8 mouse cellular contexts compared by ENCODE assay signal in genomic region chr9:112102155-112102851, GRCm38 (mm10).
DNase-seq lines count a peak whose midpoint lies in the region; ATAC-seq and TF ChIP-seq lines count a peak whose summit lies in the region.

No protein-coding gene starts in this region.

- ATAC-seq in forebrain, embryonic 12.5 days (ENCODE audit: low FRiP score) = peak; percentile 80; the same call in 1 of the 2 replicates
- ATAC-seq in midbrain, postnatal 0 days (ENCODE audit: low FRiP score) = peak; percentile 56
- ATAC-seq in inflammation-experienced regulatory T-cells, adult 6 months = no peak

- peak; percentile 5 for DNase-seq in kidney, postnatal 14 days
- no peak for DNase-seq in kidney, adult 9 months
- DNase-seq in layer of hippocampus, adult 2 months (ENCODE audit: low spot score in 2 of 2) = peak; percentile 80 to 93
- DNase-seq in midbrain, postnatal 0 days (ENCODE audit: low spot score) = peak; percentile 83
- DNase-seq in urinary bladder, postnatal 25 days (ENCODE audit: low spot score) = no peak
- no peak for DNase-seq in gastrocnemius, postnatal 36 days

- no peaks in the 10 kb centered on the region for H3K36me3 ChIP-seq in forebrain, embryonic 12.5 days (replicated peaks)
- no peaks in the 10 kb centered on the region for H3K36me3 ChIP-seq in midbrain, postnatal 0 days (ENCODE audit: insufficient read depth, low read length)

- TF ChIP-seq CTCF in layer of hippocampus, adult 2 months (conservative IDR thresholded peaks at IDR 0.05) = no peak
- TF ChIP-seq CTCF in midbrain, postnatal 0 days (IDR thresholded peaks at IDR 0.05) = no peak

- H3K9me3 ChIP-seq in forebrain, embryonic 12.5 days = no peaks in the 10 kb centered on the region
- H3K9me3 ChIP-seq in midbrain, postnatal 0 days (ENCODE audit: low read length) = no peaks in the 10 kb centered on the region

- no peak overlapping the region for H3K4me2 ChIP-seq in forebrain, embryonic 12.5 days
- H3K4me2 ChIP-seq in midbrain, postnatal 0 days (ENCODE audit: low read depth, low read length, poor library complexity, severe bottlenecking) = no peak overlapping the region

- H3K4me3 ChIP-seq in forebrain, embryonic 12.5 days (replicated peaks) = no peak overlapping the region
- no peak overlapping the region for H3K4me3 ChIP-seq in layer of hippocampus, adult 2 months
- H3K4me3 ChIP-seq in midbrain, postnatal 0 days (ENCODE audit: low read depth, low read length) = no peak overlapping the region

- H3K9ac ChIP-seq in forebrain, embryonic 12.5 days = no peak overlapping the region
- H3K9ac ChIP-seq in midbrain, postnatal 0 days (replicated peaks; ENCODE audit: low read length, poor library complexity, severe bottlenecking) = no peak overlapping the region

- H3K4me1 ChIP-seq in forebrain, embryonic 12.5 days = peaks cover 16% of the 10 kb centered on the region
- H3K4me1 ChIP-seq in midbrain, postnatal 0 days (ENCODE audit: insufficient read depth, low read length) = no peaks in the 10 kb centered on the region

- intact Hi-C loops in gastrocnemius, postnatal 36 days (cut with DNase I) = no loop called here

- H3K27ac ChIP-seq in forebrain, embryonic 12.5 days = peak overlapping the region; percentile 21; the same call in 1 of the 2 replicates
- peak overlapping the region; percentile 77 for H3K27ac ChIP-seq in layer of hippocampus, adult 2 months
- H3K27ac ChIP-seq in midbrain, postnatal 0 days (ENCODE audit: low read depth, low read length) = peak overlapping the region; percentile 44

- H3K27me3 ChIP-seq in forebrain, embryonic 12.5 days = no peaks in the 10 kb centered on the region
- no peaks in the 10 kb centered on the region for H3K27me3 ChIP-seq in midbrain, postnatal 0 days (ENCODE audit: insufficient read depth, low read length)

- 47% methylated on average over 6 of the region's 6 CpGs for WGBS in forebrain, embryonic 12.5 days
- WGBS in midbrain, postnatal 0 days = 27% methylated on average over 6 of the region's 6 CpGs

Comparison
In these comparisons a context has a peak if more than half of its experiments do, and no peak if none do; other contexts are left out.
1. DNase-seq: peak in kidney, postnatal 14 days (single experiment), layer of hippocampus, adult 2 months (2 of 2) and midbrain, postnatal 0 days (single experiment); none in kidney, adult 9 months (single experiment), urinary bladder, postnatal 25 days (single experiment) and gastrocnemius, postnatal 36 days (0 of 2).
2. H3K27ac ChIP-seq: peak in every context shown above with its lines; median percentile 77 in layer of hippocampus, adult 2 months; 44 in midbrain, postnatal 0 days; 21 in forebrain, embryonic 12.5 days.